Mouse (Mus musculus): ENCODE results near the gene 9930111J21Rik1.
"Not testable (repeated sequence)": the region's sequence is repeated elsewhere in the genome, so short reads cannot be mapped to it uniquely, and the experiment has no call there.

- TF ChIP-seq RCOR1 (IDR thresholded peaks at IDR 0.05; ENCODE audit: low read depth, low read length); EP300 (IDR thresholded peaks at IDR 0.05; ENCODE audit: low read depth in 1 of 2, low read length in 2 of 2); POLR2A (IDR thresholded peaks at IDR 0.05; ENCODE audit: control insufficient read depth in 1 of 2, insufficient read depth in 1 of 2, low read depth in 1 of 2, low read length in 2 of 2, poor library complexity in 1 of 2); MEF2A (IDR thresholded peaks at IDR 0.05; ENCODE audit: extremely low read depth, insufficient replicate concordance, low read depth, low read length, poor library complexity, severe bottlenecking); BHLHE40 (IDR thresholded peaks at IDR 0.05; ENCODE audit: borderline replicate concordance, low read depth, low read length); MAZ (IDR thresholded peaks at IDR 0.05; ENCODE audit: low read depth, low read length); CTCF (IDR thresholded peaks at IDR 0.05 in 2 of 3, conservative IDR thresholded peaks at IDR 0.05 in 1 of 3; ENCODE audit: control insufficient read depth in 1 of 3, insufficient read depth in 1 of 3, low read depth in 2 of 3, low read length in 3 of 3, poor library complexity in 1 of 3, severe bottlenecking in 1 of 3); GABPA (IDR thresholded peaks at IDR 0.05; ENCODE audit: low read depth, low read length); ZC3H11A (IDR thresholded peaks at IDR 0.05; ENCODE audit: low read depth, low read length); CHD1 (IDR thresholded peaks at IDR 0.05; ENCODE audit: low read depth, low read length); MYC (IDR thresholded peaks at IDR 0.05; ENCODE audit: low read depth, low read length); SIN3A (IDR thresholded peaks at IDR 0.05; ENCODE audit: low read length); NRF1 (IDR thresholded peaks at IDR 0.05; ENCODE audit: insufficient read depth, low read depth, low read length, poor library complexity, severe bottlenecking); TBP (IDR thresholded peaks at IDR 0.05; ENCODE audit: low read depth, low read length): not testable (repeated sequence)
Measured at GRCm38 (mm10) chr11:48979251-48979650, at the start of gene 9930111J21Rik1.

Measured in MEL (cell line).